In the genomic region with DNA sequence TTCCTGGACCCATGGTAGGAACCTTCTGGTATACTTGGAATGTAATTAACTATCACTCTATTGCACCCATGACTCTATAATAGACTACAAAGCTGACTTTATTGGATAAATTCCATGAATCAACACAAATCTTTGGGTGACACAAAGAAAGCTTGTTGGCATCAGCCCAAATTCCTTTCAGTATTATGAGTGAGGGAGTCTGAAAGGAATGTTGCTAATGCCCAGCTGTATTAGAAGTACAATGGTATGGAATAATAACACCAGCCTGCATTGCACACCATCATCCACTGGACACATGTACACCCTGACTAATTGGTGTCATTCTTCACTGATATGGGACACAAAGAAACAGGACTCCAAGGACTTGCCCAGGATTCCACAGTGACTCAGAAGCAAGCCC, we compare ENCODE assay signal across 21 mouse cellular contexts. TPM values are rescaled to one million over a fixed set of nuclear protein-coding genes. Genes with fewer than 3 reads are reported as not detected.
DNase-seq lines count a peak whose midpoint lies in the region; ATAC-seq lines count a peak whose summit lies in the region.
"Had no signal": no experiment of that assay in that cellular context is flagged by ENCODE, and none has a peak within 500 bp of the region (broad histone marks: within the 10 kb centered on the region; RNA-seq: fewer than 3 reads in every experiment).

No protein-coding gene starts in this region.

- H3K9ac ChIP-seq in heart, embryonic 13.5 days: no peak overlapping the region
- no peak overlapping the region for H3K9ac ChIP-seq in heart, embryonic 11.5 days (ENCODE audit: low read depth, low read length)
- no peak overlapping the region for H3K9ac ChIP-seq in lung, embryonic 16.5 days (ENCODE audit: low read length)
- no peak overlapping the region for H3K9ac ChIP-seq in embryonic facial prominence, embryonic 15.5 days
- H3K9ac ChIP-seq: hindbrain, embryonic 15.5 days; intestine, embryonic 15.5 days; kidney, embryonic 15.5 days; limb, embryonic 13.5 days; liver, embryonic 15.5 days; midbrain, embryonic 12.5 days had no signal

- H3K27me3 ChIP-seq in heart, embryonic 13.5 days (replicated peaks): no peaks in the 10 kb centered on the region
- H3K27me3 ChIP-seq in heart, embryonic 11.5 days (ENCODE audit: control insufficient read depth, insufficient read depth, low read length): no peaks in the 10 kb centered on the region
- H3K27me3 ChIP-seq in lung, embryonic 16.5 days (ENCODE audit: control insufficient read depth, insufficient read depth, low read depth, low read length): no peaks in the 10 kb centered on the region
- no peaks in the 10 kb centered on the region for H3K27me3 ChIP-seq in embryonic facial prominence, embryonic 15.5 days
- H3K27me3 ChIP-seq: hindbrain, embryonic 15.5 days; intestine, embryonic 15.5 days; kidney, embryonic 15.5 days; limb, embryonic 13.5 days; liver, embryonic 15.5 days; midbrain, embryonic 12.5 days had no signal

- H3K9me3 ChIP-seq in heart, embryonic 13.5 days: no peaks in the 10 kb centered on the region
- H3K9me3 ChIP-seq in heart, embryonic 11.5 days (replicated peaks; ENCODE audit: control insufficient read depth, low read length): no peaks in the 10 kb centered on the region
- no peaks in the 10 kb centered on the region for H3K9me3 ChIP-seq in lung, embryonic 16.5 days (ENCODE audit: control insufficient read depth, low read length)
- no peaks in the 10 kb centered on the region for H3K9me3 ChIP-seq in embryonic facial prominence, embryonic 15.5 days (replicated peaks)
- H3K9me3 ChIP-seq: hindbrain, embryonic 15.5 days; intestine, embryonic 15.5 days; kidney, embryonic 15.5 days; limb, embryonic 13.5 days; liver, embryonic 15.5 days; midbrain, embryonic 12.5 days had no signal

- ATAC-seq in heart, embryonic 13.5 days (ENCODE audit: extremely low read depth, insufficient number of reproducible peaks, low FRiP score, low TSS enrichment): no peak
- ATAC-seq in heart, embryonic 11.5 days (replicated peaks; ENCODE audit: insufficient number of reproducible peaks, low FRiP score, low TSS enrichment): no peak
- ATAC-seq in lung, embryonic 16.5 days (ENCODE audit: low read depth): peak; percentile 62; the same call in 1 of the 2 replicates
- no peak; the same call in 1 of the 2 replicates for ATAC-seq in embryonic facial prominence, embryonic 15.5 days (ENCODE audit: insufficient number of reproducible peaks, low FRiP score, low TSS enrichment, low read depth)
- ATAC-seq: intestine, embryonic 15.5 days had no signal

- peaks cover 15% of the 10 kb centered on the region for H3K4me1 ChIP-seq in heart, embryonic 13.5 days
- no peaks in the 10 kb centered on the region for H3K4me1 ChIP-seq in heart, embryonic 11.5 days (ENCODE audit: control insufficient read depth, insufficient read depth, low read length)
- peaks cover 2% of the 10 kb centered on the region for H3K4me1 ChIP-seq in lung, embryonic 16.5 days (replicated peaks; ENCODE audit: control insufficient read depth, insufficient read depth, low read length)
- H3K4me1 ChIP-seq in embryonic facial prominence, embryonic 15.5 days: peaks cover 6% of the 10 kb centered on the region; the same call in 1 of the 2 replicates
- H3K4me1 ChIP-seq: hindbrain, embryonic 15.5 days; intestine, embryonic 15.5 days; kidney, embryonic 15.5 days; liver, embryonic 15.5 days had no signal

- no peak overlapping the region for H3K4me3 ChIP-seq in heart, embryonic 13.5 days
- no peak overlapping the region for H3K4me3 ChIP-seq in heart, embryonic 11.5 days (ENCODE audit: low read depth, low read length)
- H3K4me3 ChIP-seq in lung, embryonic 16.5 days (ENCODE audit: low read length): no peak overlapping the region
- H3K4me3 ChIP-seq in embryonic facial prominence, embryonic 15.5 days (replicated peaks): no peak overlapping the region
- H3K4me3 ChIP-seq: hindbrain, embryonic 15.5 days; intestine, embryonic 15.5 days; kidney, embryonic 15.5 days; limb, embryonic 13.5 days; liver, embryonic 15.5 days; midbrain, embryonic 12.5 days; myocyte had no signal

- peaks cover 93% of the 10 kb centered on the region for H3K36me3 ChIP-seq in heart, embryonic 13.5 days
- H3K36me3 ChIP-seq in heart, embryonic 11.5 days (ENCODE audit: control insufficient read depth, insufficient read depth, low read length): peaks cover 28% of the 10 kb centered on the region
- H3K36me3 ChIP-seq in lung, embryonic 16.5 days (ENCODE audit: control insufficient read depth, insufficient read depth, low read length): peaks cover 17% of the 10 kb centered on the region
- H3K36me3 ChIP-seq in embryonic facial prominence, embryonic 15.5 days: peaks cover 70% of the 10 kb centered on the region

- 0 out of 2 replicates have a peak overlapping the region, but pooled peaks have one; percentile 20 for H3K27ac ChIP-seq in heart, embryonic 13.5 days (replicated peaks)
- H3K27ac ChIP-seq in heart, embryonic 11.5 days (ENCODE audit: low read depth, low read length): no peak overlapping the region
- H3K27ac ChIP-seq in lung, embryonic 16.5 days (ENCODE audit: low read length): no peak overlapping the region
- peak overlapping the region; percentile 18; the same call in 1 of the 2 replicates for H3K27ac ChIP-seq in embryonic facial prominence, embryonic 15.5 days (replicated peaks)
- H3K27ac ChIP-seq: hindbrain, embryonic 15.5 days; intestine, embryonic 15.5 days; kidney, embryonic 15.5 days; limb, embryonic 13.5 days; liver, embryonic 15.5 days; midbrain, embryonic 12.5 days had no signal

- no peak for DNase-seq in lung, postnatal 14 days
- DNase-seq in NIH3T3 (ENCODE audit: low read depth) (peak; percentile 57), MN1 (ENCODE audit: low spot score) (no peak)
- no peak for DNase-seq in frontal cortex, postnatal 25 days (ENCODE audit: low spot score in 2 of 2)
- DNase-seq: cerebellum, adult 9-10 months; gastrocnemius, postnatal 10 days; heart, adult 11 months; heart, postnatal 10 days; right cerebral cortex, postnatal 14 days; thymus, adult 2 months had no signal

- H3K4me2 ChIP-seq in heart, embryonic 13.5 days: no peak overlapping the region
- no peak overlapping the region for H3K4me2 ChIP-seq in heart, embryonic 11.5 days
- no peak overlapping the region for H3K4me2 ChIP-seq in lung, embryonic 16.5 days (ENCODE audit: low read depth, low read length)
- H3K4me2 ChIP-seq in embryonic facial prominence, embryonic 15.5 days (replicated peaks): no peak overlapping the region
- H3K4me2 ChIP-seq: hindbrain, embryonic 15.5 days; intestine, embryonic 15.5 days; kidney, embryonic 15.5 days; limb, embryonic 13.5 days; liver, embryonic 15.5 days; midbrain, embryonic 12.5 days had no signal

RNA-seq across cellular contexts. Expression of a gene that starts 28.2 kb away (rescaled TPM):
- 19.9 and 20.4 TPM in 2 replicates for polyA plus RNA-seq in heart, embryonic 13.5 days (2015; fragmentation: Nextera tagmentation; extraction: Ambion mirVana)
- 21.3 and 24.2 TPM in 2 replicates for polyA plus RNA-seq in heart, embryonic 11.5 days (2014; fragmentation: Nextera tagmentation; extraction: Ambion mirVana)
- 31.6 and 32.4 TPM in 2 replicates for polyA plus RNA-seq in lung, embryonic 16.5 days (2015; fragmentation: Nextera tagmentation; extraction: Ambion mirVana)
- polyA plus RNA-seq in embryonic facial prominence, embryonic 15.5 days (2015; fragmentation: Nextera tagmentation; extraction: Ambion mirVana): 32.9 and 34.7 TPM in 2 replicates

RNA-seq across cellular contexts. Expression of a gene that starts 28.3 kb away (rescaled TPM):
- 6.6 and 6.7 TPM in 2 replicates for polyA plus RNA-seq in heart, embryonic 13.5 days (2015; fragmentation: Nextera tagmentation; extraction: Ambion mirVana)
- 11.9 and 12.1 TPM in 2 replicates for polyA plus RNA-seq in heart, embryonic 11.5 days (2014; fragmentation: Nextera tagmentation; extraction: Ambion mirVana)
- polyA plus RNA-seq in lung, embryonic 16.5 days (2015; fragmentation: Nextera tagmentation; extraction: Ambion mirVana): 11.2 and 11.3 TPM in 2 replicates
- 12.3 and 14.4 TPM in 2 replicates for polyA plus RNA-seq in embryonic facial prominence, embryonic 15.5 days (2015; fragmentation: Nextera tagmentation; extraction: Ambion mirVana)

RNA-seq across cellular contexts. Expression of a gene that starts 32.1 kb away (rescaled TPM):
- 5.1 and 6.6 TPM in 2 replicates for polyA plus RNA-seq in heart, embryonic 13.5 days (2015; fragmentation: Nextera tagmentation; extraction: Ambion mirVana)
- polyA plus RNA-seq in heart, embryonic 11.5 days (2014; fragmentation: Nextera tagmentation; extraction: Ambion mirVana): 6.1 and 6.3 TPM in 2 replicates
- 26.1 and 29.8 TPM in 2 replicates for polyA plus RNA-seq in lung, embryonic 16.5 days (2015; fragmentation: Nextera tagmentation; extraction: Ambion mirVana)
- polyA plus RNA-seq in embryonic facial prominence, embryonic 15.5 days (2015; fragmentation: Nextera tagmentation; extraction: Ambion mirVana): 37.5 and 40.2 TPM in 2 replicates

Comparison
In these comparisons a context has a peak if more than half of its experiments do, and no peak if none do; other contexts are left out.
1. H3K27ac ChIP-seq: peak in heart, embryonic 13.5 days (single experiment) and embryonic facial prominence, embryonic 15.5 days (single experiment); none in heart, embryonic 11.5 days (single experiment) and lung, embryonic 16.5 days (single experiment).